Mouse (Mus musculus) cerebellum, adult 2 months (tissue): ENCODE measurements around the gene Plscr1.

Experiments used
- CTCF ChIP-seq: fragments of 200-500 bp; IDR thresholded peaks from 2 replicates; pipeline ENCODE4 v1.5.1; 2011; ENCODE audit warnings: low read depth, mild to moderate bottlenecking, control low read depth, low read length, moderate library complexity, borderline replicate concordance; ENCODE audit not compliant: insufficient read depth
- POLR2A ChIP-seq: fragments of 200-500 bp; IDR thresholded peaks from 2 replicates; pipeline ENCODE4 v1.6.1; 2011; ENCODE audit warnings: low read length, control low read depth, borderline replicate concordance; ENCODE audit not compliant: insufficient read depth

DNA sequence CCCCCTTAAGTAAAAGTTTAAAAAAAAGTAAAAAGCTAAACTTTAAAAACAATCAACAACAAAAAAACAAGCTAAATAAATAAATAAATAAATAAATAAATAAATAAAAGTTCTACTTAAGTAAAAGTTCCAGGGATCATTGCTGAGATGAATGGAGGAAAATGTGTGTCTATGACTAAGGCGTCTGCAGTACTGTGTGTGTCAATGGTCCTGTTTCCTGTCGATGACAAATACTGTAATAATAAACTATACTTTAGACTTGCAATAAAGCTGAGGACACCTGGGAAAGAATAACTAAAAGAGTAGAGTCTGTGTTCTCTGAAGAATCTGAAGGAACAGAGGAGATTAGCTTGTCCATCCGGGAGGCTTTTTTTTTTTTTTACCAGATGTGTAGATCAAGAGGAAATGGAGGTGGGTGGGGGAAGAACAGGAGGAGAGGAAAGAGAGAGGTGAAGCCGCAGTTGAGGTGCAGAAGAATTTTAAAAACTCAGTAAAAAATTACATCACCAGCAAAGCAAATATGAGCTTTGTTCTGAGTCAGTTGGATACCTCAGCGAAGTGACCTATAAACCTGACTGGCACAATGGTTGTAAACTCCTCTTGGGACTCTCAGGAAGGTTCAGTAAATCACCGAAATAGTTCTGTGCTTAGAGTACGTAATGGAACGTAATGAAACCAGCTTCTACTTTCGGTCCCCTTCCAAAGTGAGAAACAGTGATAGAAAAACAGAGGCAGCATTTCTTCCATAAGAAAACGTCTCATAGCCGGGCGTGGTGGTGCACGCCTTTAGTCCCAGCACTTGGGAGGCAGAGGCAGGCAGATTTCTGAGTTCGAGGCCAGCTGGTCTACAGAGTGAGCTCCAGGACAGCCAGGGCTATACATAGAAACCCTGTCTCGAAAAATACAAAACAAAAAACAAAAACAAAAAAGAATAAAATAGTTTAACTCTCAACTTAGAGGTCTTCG, 20.4 kb upstream of the Plscr1 start:
- no peak for TF ChIP-seq CTCF
- no peak for TF ChIP-seq POLR2A
